Mouse (Mus musculus) CH12.LX (cell line): ENCODE results near the gene Exph5.

Experiments used
- CTCF ChIP-seq, 2 experiments: IDR thresholded peaks in 1 of 2; conservative IDR thresholded peaks in 1 of 2; 2 replicates each; pipeline ENCODE4 v1.5.1; 2011 to 2012; ENCODE audit warnings: low read depth in 2 of 2, low read length in 2 of 2, improper control_type of control experiment in 1 of 2, inconsistent platforms in 1 of 2, mild to moderate bottlenecking in 1 of 2, moderate library complexity in 1 of 2
- ETS1 ChIP-seq: conservative IDR thresholded peaks from 2 replicates; pipeline ENCODE4 v1.6.1; 2012; ENCODE audit warnings: low read depth, mild to moderate bottlenecking, inconsistent platforms, low read length, improper control_type of control experiment, moderate library complexity
- IRF4 ChIP-seq: IDR thresholded peaks from 2 replicates; pipeline ENCODE4 v1.6.1; 2014; ENCODE audit warnings: low read depth, mild to moderate bottlenecking, inconsistent platforms, low read length, improper control_type of control experiment
- KAT2A ChIP-seq: IDR thresholded peaks from 2 replicates; pipeline ENCODE4 v1.6.1; 2012; ENCODE audit warnings: low read length, improper control_type of control experiment, inconsistent platforms; ENCODE audit not compliant: insufficient replicate concordance
- MAX ChIP-seq: IDR thresholded peaks from 2 replicates; pipeline ENCODE4 v1.6.1; 2011; ENCODE audit warnings: low read length, improper control_type of control experiment
- MAZ ChIP-seq: IDR thresholded peaks from 2 replicates; pipeline ENCODE4 v1.6.1; 2012; ENCODE audit warnings: low read depth, mild to moderate bottlenecking, inconsistent platforms, low read length, improper control_type of control experiment, moderate library complexity
- MEF2A ChIP-seq: IDR thresholded peaks from 2 replicates; pipeline ENCODE4 v1.6.1; 2014; ENCODE audit warnings: low read depth, mild to moderate bottlenecking, inconsistent platforms, low read length, improper control_type of control experiment, borderline replicate concordance
- MXI1 ChIP-seq: IDR thresholded peaks from 2 replicates; pipeline ENCODE4 v1.6.1; 2011; ENCODE audit warnings: mild to moderate bottlenecking, low read depth, low read length, improper control_type of control experiment
- NELFE ChIP-seq: IDR thresholded peaks from 2 replicates; pipeline ENCODE4 v1.6.1; 2011; ENCODE audit warnings: low read depth, low read length, improper control_type of control experiment
- POLR2A ChIP-seq: IDR thresholded peaks from 2 replicates; pipeline ENCODE4 v1.6.1; 2011; ENCODE audit warnings: low read depth, mild to moderate bottlenecking, improper control_type of control experiment, low read length
- POLR2AphosphoS2 ChIP-seq: IDR thresholded peaks from 2 replicates; pipeline ENCODE4 v1.6.1; 2011; ENCODE audit warnings: low read depth, low read length, improper control_type of control experiment
- RAD21 ChIP-seq: IDR thresholded peaks from 2 replicates; pipeline ENCODE4 v1.6.1; 2011; ENCODE audit warnings: low read depth, mild to moderate bottlenecking, low read length, improper control_type of control experiment, moderate library complexity
- ZKSCAN1 ChIP-seq: IDR thresholded peaks from 2 replicates; pipeline ENCODE4 v1.6.1; 2012; ENCODE audit warnings: low read depth, inconsistent platforms, low read length, improper control_type of control experiment, borderline replicate concordance
- ZMIZ1 ChIP-seq: IDR thresholded peaks from 2 replicates; pipeline ENCODE4 v1.6.1; 2012; ENCODE audit warnings: low read depth, mild to moderate bottlenecking, inconsistent platforms, low read length, improper control_type of control experiment

- TF ChIP-seq ETS1 (no peak), POLR2A (no peak), POLR2AphosphoS2 (no peak), KAT2A (no peak), ZMIZ1 (no peak), MEF2A (no peak), CTCF (conservative IDR thresholded peaks at IDR 0.05 in 1 of 2, IDR thresholded peaks at IDR 0.05 in 1 of 2; ENCODE audit: low read depth in 2 of 2, low read length in 2 of 2) (no peak), MAX (no peak), NELFE (no peak), MXI1 (no peak), RAD21 (no peak), IRF4 (no peak), MAZ (no peak), ZKSCAN1 (no peak)
Measured at GRCm38 (mm10) chr9:53345728-53346127, 44.3 kb downstream of the Exph5 start.
